Mouse (Mus musculus): ENCODE measurements around the gene Osbpl10. TPM values are rescaled to one million over a fixed set of nuclear protein-coding genes. Genes with fewer than 3 reads are reported as not detected.

The Osbpl10 gene
- polyA plus RNA-seq, 1 experiment from 2014 or later, result 1.4 TPM

GRCm38 (mm10) chr9:115205491-115205890 lies 227.1 kb downstream of the Osbpl10 start:
- peak overlapping the region; percentile 40 for H3K4me2 ChIP-seq (ENCODE audit: low read depth, low read length)
- peak; percentile 87 for ATAC-seq
- peak overlapping the region; percentile 14; the same call in 1 of the 2 replicates for H3K4me3 ChIP-seq (ENCODE audit: low read length)
- no peaks in the 10 kb centered on the region for H3K27me3 ChIP-seq (replicated peaks; ENCODE audit: control insufficient read depth, insufficient read depth, low read length)
- WGBS, result 8% methylated on average over 6 of the region's 6 CpGs
- no peaks in the 10 kb centered on the region for H3K36me3 ChIP-seq (ENCODE audit: control insufficient read depth, insufficient read depth, low read length)
- H3K4me1 ChIP-seq (ENCODE audit: control insufficient read depth, insufficient read depth, low read length), result peaks cover 13% of the 10 kb centered on the region
- no peaks in the 10 kb centered on the region for H3K9me3 ChIP-seq (ENCODE audit: control insufficient read depth, low read length)
- no peak overlapping the region for H3K27ac ChIP-seq (ENCODE audit: low read length)
- no peak overlapping the region for H3K9ac ChIP-seq (ENCODE audit: low read depth, low read length)

DNA sequence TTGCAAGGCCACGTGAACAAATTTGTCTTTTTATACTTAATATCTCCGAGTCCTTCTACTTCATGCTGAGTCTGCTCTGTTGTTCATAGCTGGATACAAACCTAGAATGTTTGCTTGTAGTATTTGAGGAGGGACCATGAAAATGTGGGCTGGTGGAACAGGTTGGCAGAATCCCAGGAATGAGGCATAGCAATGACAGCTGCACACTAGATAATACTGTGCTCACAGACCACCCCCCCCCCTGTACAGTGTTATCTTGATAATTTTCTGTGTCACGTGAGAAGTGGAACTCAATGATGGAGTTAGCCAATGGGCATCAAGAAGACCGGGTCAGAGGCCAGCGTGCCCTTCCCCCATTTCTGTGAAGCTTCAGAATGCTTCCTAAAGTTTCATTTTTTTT lies 227.8 kb downstream of the Osbpl10 start:
- H3K9ac ChIP-seq (ENCODE audit: low read depth, low read length), result no peak overlapping the region
- no peaks in the 10 kb centered on the region for H3K9me3 ChIP-seq (ENCODE audit: control insufficient read depth, low read length)
- WGBS, result 51% methylated on average over 5 of the region's 5 CpGs
- no peaks in the 10 kb centered on the region for H3K27me3 ChIP-seq (replicated peaks; ENCODE audit: control insufficient read depth, insufficient read depth, low read length)
- ATAC-seq, result no peak
- no peak overlapping the region for H3K27ac ChIP-seq (ENCODE audit: low read length)
- H3K4me1 ChIP-seq (ENCODE audit: control insufficient read depth, insufficient read depth, low read length), result peaks cover 13% of the 10 kb centered on the region
- H3K4me2 ChIP-seq (ENCODE audit: low read depth, low read length), result no peak overlapping the region
- H3K36me3 ChIP-seq (ENCODE audit: control insufficient read depth, insufficient read depth, low read length), result no peaks in the 10 kb centered on the region
- H3K4me3 ChIP-seq (ENCODE audit: low read length), result no peak overlapping the region

DNA sequence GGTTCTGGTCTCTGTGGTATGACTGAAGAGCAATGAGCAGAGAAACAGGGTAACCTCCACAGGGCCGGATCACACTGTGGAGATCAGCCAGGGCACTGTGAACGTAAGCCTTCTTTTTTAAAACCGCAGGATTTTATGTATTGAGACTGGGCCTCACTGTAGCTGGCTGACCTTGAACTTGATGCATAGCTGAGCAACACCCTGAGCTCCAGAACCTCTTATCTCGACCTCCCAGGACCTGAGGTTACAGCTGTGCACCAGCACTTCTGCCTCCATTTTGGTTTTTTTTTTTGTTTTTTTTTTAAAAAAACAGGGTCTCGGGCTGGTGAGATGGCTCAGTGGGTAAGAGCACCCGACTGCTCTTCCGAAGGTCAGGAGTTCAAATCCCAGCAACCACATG lies 231.4 kb downstream of the Osbpl10 start:
- Histone ChIP-seq H3K9ac (ENCODE audit: low read depth, low read length) (no peak overlapping the region), H3K4me2 (ENCODE audit: low read depth, low read length) (no peak overlapping the region), H3K27ac (ENCODE audit: low read length) (no peak overlapping the region), H3K4me3 (ENCODE audit: low read length) (no peak overlapping the region), H3K36me3 (ENCODE audit: control insufficient read depth, insufficient read depth, low read length) (no peaks in the 10 kb centered on the region), H3K9me3 (ENCODE audit: control insufficient read depth, low read length) (0 out of 2 replicates have a peak, but pooled peaks cover 3% of the 10 kb centered on the region), H3K4me1 (ENCODE audit: control insufficient read depth, insufficient read depth, low read length) (peaks cover 14% of the 10 kb centered on the region), H3K27me3 (replicated peaks; ENCODE audit: control insufficient read depth, insufficient read depth, low read length) (no peaks in the 10 kb centered on the region)
- no peak for ATAC-seq
- 82% methylated on average over 7 of the region's 7 CpGs for whole genome bisulfite sequencing

GRCm38 (mm10) chr9:115210535-115210934 lies 232.2 kb downstream of the Osbpl10 start:
- ATAC-seq, result no peak
- no peaks in the 10 kb centered on the region for H3K27me3 ChIP-seq (replicated peaks; ENCODE audit: control insufficient read depth, insufficient read depth, low read length)
- 84% methylated on average over 12 of the region's 12 CpGs for WGBS
- no peak overlapping the region for H3K4me3 ChIP-seq (ENCODE audit: low read length)
- H3K9me3 ChIP-seq (ENCODE audit: control insufficient read depth, low read length), result 0 out of 2 replicates have a peak, but pooled peaks cover 3% of the 10 kb centered on the region
- H3K9ac ChIP-seq (ENCODE audit: low read depth, low read length), result no peak overlapping the region
- H3K4me1 ChIP-seq (ENCODE audit: control insufficient read depth, insufficient read depth, low read length), result peaks cover 16% of the 10 kb centered on the region
- no peaks in the 10 kb centered on the region for H3K36me3 ChIP-seq (ENCODE audit: control insufficient read depth, insufficient read depth, low read length)
- H3K4me2 ChIP-seq (ENCODE audit: low read depth, low read length), result no peak overlapping the region
- no peak overlapping the region for H3K27ac ChIP-seq (ENCODE audit: low read length)

DNA sequence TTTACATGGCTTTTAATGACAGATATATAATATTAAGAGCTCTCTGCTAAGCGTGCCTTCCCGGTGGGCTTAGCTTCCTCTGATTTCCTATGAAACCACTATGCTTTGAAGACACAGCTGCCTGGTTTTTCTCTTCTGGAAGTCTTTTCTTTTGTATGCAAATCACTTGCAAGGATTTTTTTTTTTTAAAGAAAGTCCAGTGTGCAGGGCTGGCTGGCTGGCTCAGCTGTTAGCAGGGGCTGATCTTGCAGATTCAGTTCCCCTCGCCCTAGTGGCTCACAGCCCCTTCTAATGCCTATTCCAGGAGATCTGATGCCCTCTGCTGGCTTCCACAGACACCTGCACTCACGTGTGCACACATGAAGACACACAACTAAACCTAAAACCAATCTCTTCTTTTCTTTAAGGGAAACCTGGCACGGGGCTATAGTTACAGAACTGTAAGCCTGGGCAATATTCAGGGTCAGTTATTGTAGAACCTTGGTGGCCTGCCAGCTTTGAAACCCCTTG lies 235.4 kb downstream of the Osbpl10 start:
- Histone ChIP-seq H3K4me2 (ENCODE audit: low read depth, low read length) (no peak overlapping the region), H3K4me1 (ENCODE audit: control insufficient read depth, insufficient read depth, low read length) (peaks cover 15% of the 10 kb centered on the region), H3K9me3 (ENCODE audit: control insufficient read depth, low read length) (0 out of 2 replicates have a peak, but pooled peaks cover 3% of the 10 kb centered on the region), H3K36me3 (ENCODE audit: control insufficient read depth, insufficient read depth, low read length) (no peaks in the 10 kb centered on the region), H3K27ac (ENCODE audit: low read length) (no peak overlapping the region), H3K9ac (ENCODE audit: low read depth, low read length) (no peak overlapping the region), H3K27me3 (replicated peaks; ENCODE audit: control insufficient read depth, insufficient read depth, low read length) (no peaks in the 10 kb centered on the region), H3K4me3 (ENCODE audit: low read length) (no peak overlapping the region)
- ATAC-seq, result no peak
- WGBS, result 88% methylated on average over 5 of the region's 5 CpGs

DNA sequence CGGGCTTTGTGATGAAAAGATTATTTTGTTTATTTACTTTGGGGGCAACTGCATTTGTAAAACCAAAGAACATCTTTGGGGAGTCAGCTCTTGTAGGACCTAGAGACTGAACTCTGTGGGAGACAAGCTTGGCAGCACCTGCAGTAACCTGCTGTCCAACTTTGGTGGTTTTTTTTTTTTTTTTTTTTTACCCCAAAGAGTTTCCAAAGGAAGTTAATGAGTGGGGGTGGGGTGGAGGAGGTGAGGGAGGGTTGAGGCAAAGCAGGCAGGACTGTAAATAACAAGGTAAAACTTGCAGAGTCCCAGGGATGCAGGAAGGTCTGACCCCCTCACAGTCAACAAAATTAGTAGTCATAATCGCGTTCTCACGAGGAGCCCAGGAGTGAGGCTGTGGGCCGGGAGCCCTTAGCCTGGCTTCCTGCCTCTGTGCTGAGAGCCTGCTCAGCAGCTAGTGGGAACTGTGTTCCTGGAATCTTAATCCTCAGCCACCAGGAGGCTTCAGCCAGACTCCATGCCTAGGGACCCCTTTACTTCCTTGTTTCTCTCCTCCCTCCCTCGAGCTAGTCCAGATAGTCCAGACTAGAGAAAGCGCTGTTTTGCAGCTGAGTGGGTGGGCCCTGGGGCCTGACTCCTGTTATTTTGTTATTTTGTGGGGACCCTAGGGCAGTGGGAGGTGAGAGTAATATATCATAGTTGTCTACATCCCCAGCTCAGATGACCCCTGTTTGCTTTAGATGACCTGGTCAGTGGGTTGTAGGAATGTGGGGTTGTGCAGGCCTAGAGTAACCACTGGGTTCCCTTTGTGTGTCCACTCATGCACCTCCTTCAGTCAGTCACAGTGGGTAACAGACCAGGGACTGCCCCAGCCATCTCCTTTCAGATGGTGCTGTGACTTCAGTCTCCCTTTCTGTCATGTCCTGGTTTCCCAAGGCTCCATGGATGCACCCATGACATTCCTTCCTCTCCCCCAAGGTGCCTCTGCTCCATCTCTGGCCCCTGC lies 236.5 kb downstream of the Osbpl10 start:
- peak; percentile 5; the same call in 1 of the 2 replicates for ATAC-seq
- Histone ChIP-seq H3K9me3 (ENCODE audit: control insufficient read depth, low read length) (0 out of 2 replicates have a peak, but pooled peaks cover 3% of the 10 kb centered on the region), H3K9ac (ENCODE audit: low read depth, low read length) (peak overlapping the region; percentile 5; the same call in 1 of the 2 replicates), H3K4me1 (ENCODE audit: control insufficient read depth, insufficient read depth, low read length) (peaks cover 15% of the 10 kb centered on the region), H3K4me3 (ENCODE audit: low read length) (no peak overlapping the region), H3K27ac (ENCODE audit: low read length) (peak overlapping the region; percentile 84; the same call in 1 of the 2 replicates), H3K36me3 (ENCODE audit: control insufficient read depth, insufficient read depth, low read length) (no peaks in the 10 kb centered on the region), H3K4me2 (ENCODE audit: low read depth, low read length) (no peak overlapping the region), H3K27me3 (replicated peaks; ENCODE audit: control insufficient read depth, insufficient read depth, low read length) (no peaks in the 10 kb centered on the region)
- 29% methylated on average over 7 of the region's 7 CpGs for WGBS

GRCm38 (mm10) chr9:115215830-115216701 lies 237.7 kb downstream of the Osbpl10 start:
- ATAC-seq, result peak; percentile 95
- H3K27me3 ChIP-seq (replicated peaks; ENCODE audit: control insufficient read depth, insufficient read depth, low read length), result no peaks in the 10 kb centered on the region
- H3K4me2 ChIP-seq (ENCODE audit: low read depth, low read length), result peak overlapping the region; percentile 38
- 23% methylated on average over 21 of the region's 21 CpGs for WGBS
- H3K36me3 ChIP-seq (ENCODE audit: control insufficient read depth, insufficient read depth, low read length), result no peaks in the 10 kb centered on the region
- peaks cover 15% of the 10 kb centered on the region for H3K4me1 ChIP-seq (ENCODE audit: control insufficient read depth, insufficient read depth, low read length)
- H3K9me3 ChIP-seq (ENCODE audit: control insufficient read depth, low read length), result 0 out of 2 replicates have a peak, but pooled peaks cover 3% of the 10 kb centered on the region
- no peak overlapping the region for H3K9ac ChIP-seq (ENCODE audit: low read depth, low read length)
- H3K4me3 ChIP-seq (ENCODE audit: low read length), result no peak overlapping the region
- peak overlapping the region; percentile 84 for H3K27ac ChIP-seq (ENCODE audit: low read length)

GRCm38 (mm10) chr9:115217984-115218383 lies 239.6 kb downstream of the Osbpl10 start:
- no peak overlapping the region for H3K4me2 ChIP-seq (ENCODE audit: low read depth, low read length)
- H3K4me3 ChIP-seq (ENCODE audit: low read length), result no peak overlapping the region
- WGBS, result 19% methylated on average over 9 of the region's 9 CpGs
- H3K27ac ChIP-seq (ENCODE audit: low read length), result no peak overlapping the region
- H3K9ac ChIP-seq (ENCODE audit: low read depth, low read length), result no peak overlapping the region
- ATAC-seq, result peak; percentile 34; the same call in 1 of the 2 replicates
- H3K4me1 ChIP-seq (ENCODE audit: control insufficient read depth, insufficient read depth, low read length), result peaks cover 15% of the 10 kb centered on the region
- no peaks in the 10 kb centered on the region for H3K27me3 ChIP-seq (replicated peaks; ENCODE audit: control insufficient read depth, insufficient read depth, low read length)
- H3K9me3 ChIP-seq (ENCODE audit: control insufficient read depth, low read length), result 0 out of 2 replicates have a peak, but pooled peaks cover 3% of the 10 kb centered on the region
- H3K36me3 ChIP-seq (ENCODE audit: control insufficient read depth, insufficient read depth, low read length), result no peaks in the 10 kb centered on the region

GRCm38 (mm10) chr9:115220466-115220865 lies 242.1 kb downstream of the Osbpl10 start:
- no peak overlapping the region for H3K4me2 ChIP-seq (ENCODE audit: low read depth, low read length)
- H3K4me1 ChIP-seq (ENCODE audit: control insufficient read depth, insufficient read depth, low read length), result peaks cover 7% of the 10 kb centered on the region
- no peaks in the 10 kb centered on the region for H3K9me3 ChIP-seq (ENCODE audit: control insufficient read depth, low read length)
- H3K9ac ChIP-seq (ENCODE audit: low read depth, low read length), result no peak overlapping the region
- no peaks in the 10 kb centered on the region for H3K36me3 ChIP-seq (ENCODE audit: control insufficient read depth, insufficient read depth, low read length)
- no peak overlapping the region for H3K4me3 ChIP-seq (ENCODE audit: low read length)
- H3K27me3 ChIP-seq (replicated peaks; ENCODE audit: control insufficient read depth, insufficient read depth, low read length), result no peaks in the 10 kb centered on the region
- WGBS, result 74% methylated on average over 7 of the region's 7 CpGs
- no peak for ATAC-seq
- no peak overlapping the region for H3K27ac ChIP-seq (ENCODE audit: low read length)
